Mouse (Mus musculus) Patski (cell line): ENCODE results near the gene Hes7. TPM values are rescaled to one million over a fixed set of nuclear protein-coding genes. Genes with fewer than 3 reads are reported as not detected.

ENCODE experiments used
- ATAC-seq: fragments of 100-300 bp; one replicate; pipeline ENCODE4 v1.8.0; 2021
- CTCF ChIA-PET: fragments of 350-600 bp; sonication (Branson Sonifier 250); formaldehyde crosslinking; loops from one replicate; lab custom pipeline; 2022; ENCODE audit warnings: inconsistent platforms; lab: Charles Lee
- POLR2A ChIA-PET: fragments of 350-600 bp; sonication (Branson Sonifier 250); formaldehyde crosslinking; loops from one replicate; lab custom pipeline; 2022; ENCODE audit warnings: antibody characterized with exemption, inconsistent platforms; lab: Charles Lee
- DNase-seq: peaks from one replicate; pipeline ENCODE4 v3.0.0-alpha.2; 2011; ENCODE audit warnings: low read depth, low spot score
- H3K27me3 ChIP-seq: fragments of 371-371 bp; one replicate; pipeline ENCODE4 v1.5.1; 2021
- CTCF ChIP-seq: fragments of 100-300 bp; IDR thresholded peaks from one replicate; pipeline ENCODE4 v1.5.1; 2021
- in situ Hi-C: fragments of 300-500 bp; cut with MboI; formaldehyde crosslinking; loops from 3 replicates; pipeline ENCODE4 v1.11.1; 2018; ENCODE audit warnings: low pct_unique_long_range_greater_than_20kb, mixed read lengths
- polyA plus RNA-seq: library from polyadenylated mRNA; unstranded; gene quantifications from one replicate; pipeline ENCODE4 v1.2.3, GENCODE M21; 2021

Gene Hes7
- polyA plus RNA-seq, 1 experiment from 2014 or later: 0.53 TPM

DNA sequence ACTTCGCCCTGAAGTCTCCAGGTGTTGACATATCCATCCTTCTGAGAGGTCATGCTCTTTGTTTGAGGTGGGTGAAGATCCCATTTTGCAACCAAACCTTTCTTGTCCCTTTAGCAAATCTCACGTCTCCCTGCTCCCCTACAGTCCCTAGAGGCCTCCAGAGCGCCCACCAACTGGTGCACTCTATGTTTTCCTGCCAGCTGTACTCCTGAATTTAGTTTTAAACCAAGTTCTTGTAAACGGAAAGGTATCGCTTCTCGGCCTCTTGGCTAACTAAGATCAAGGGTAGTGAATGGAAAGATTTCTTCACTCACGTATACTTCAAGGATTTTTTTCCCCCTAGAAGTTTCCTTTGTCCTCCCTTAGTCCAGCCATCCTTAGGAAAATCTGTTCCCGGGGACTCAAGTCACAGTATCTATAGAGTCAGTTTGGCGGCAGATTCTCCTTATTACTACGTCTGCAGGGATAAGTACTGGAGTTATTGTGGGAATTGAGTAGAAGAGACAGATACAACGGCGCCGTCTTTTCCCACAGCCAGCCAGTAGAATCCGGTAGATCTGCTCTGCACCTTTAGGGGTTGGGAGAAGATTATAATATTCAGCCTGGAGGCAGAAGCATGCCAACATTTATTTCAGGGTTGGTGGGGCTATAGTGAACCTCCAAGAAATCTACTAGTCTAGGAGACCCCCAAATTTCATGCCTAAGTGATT lies 603 bp upstream of the Hes7 start:
- ATAC-seq: no peak
- in situ Hi-C loops: loop anchor here (5.0 kb wide), 1 partner anchor 52 kb away; no protein-coding TSS in a partner anchor
- ChIA-PET POLR2A (interaction anchor here (0.9 kb wide), 1 partner anchor 18 kb away, joined by 3 read pairs; no protein-coding TSS in a partner anchor), CTCF (interaction anchor here (6.2 kb wide), 1 partner anchor 55 kb away, joined by 78 read pairs; no protein-coding TSS in a partner anchor)
- no peak for TF ChIP-seq CTCF
- H3K27me3 ChIP-seq: no peaks in the 10 kb centered on the region
- DNase-seq: no peak

- POLR2A ChIA-PET: interaction anchor here (0.6 to 3.5 kb wide), 7 partner anchors 18 to 81 kb away, joined by 3 to 20 read pairs (median 6); no protein-coding TSS in a partner anchor
- no peak for ATAC-seq
- no peak for DNase-seq
- no peaks in the 10 kb centered on the region for H3K27me3 ChIP-seq
- in situ Hi-C loops: loop anchor here (5.0 kb wide), 1 partner anchor 54 kb away; no protein-coding TSS in a partner anchor
- no peak for TF ChIP-seq CTCF
- CTCF ChIA-PET: interaction anchor here (1.1 to 6.2 kb wide), 5 partner anchors 29 to 78 kb away, joined by 3 to 78 read pairs (median 8); no protein-coding TSS in a partner anchor
Observed at GRCm38 (mm10) chr11:69121001-69121740, 967 bp downstream of the Hes7 start.

- DNase-seq (no peak), ATAC-seq (no peak)
- POLR2A ChIA-PET: interaction anchor here (0.6 to 3.5 kb wide), 10 partner anchors 11 to 81 kb away, joined by 3 to 20 read pairs (median 4); partner anchors contain the start of gene Per1
- CTCF ChIA-PET: interaction anchor here (0.7 to 6.2 kb wide), 11 partner anchors 21 to 81 kb away, joined by 3 to 78 read pairs (median 4); partner anchors contain the start of genes Per1 and Tmem107
- H3K27me3 ChIP-seq: no peaks in the 10 kb centered on the region
- no peak for TF ChIP-seq CTCF
- in situ Hi-C loops: loop anchor here (5.0 kb wide), 1 partner anchor 55 kb away; no protein-coding TSS in a partner anchor
Observed at GRCm38 (mm10) chr11:69121741-69122335, 1.6 kb downstream of the Hes7 start.

DNA sequence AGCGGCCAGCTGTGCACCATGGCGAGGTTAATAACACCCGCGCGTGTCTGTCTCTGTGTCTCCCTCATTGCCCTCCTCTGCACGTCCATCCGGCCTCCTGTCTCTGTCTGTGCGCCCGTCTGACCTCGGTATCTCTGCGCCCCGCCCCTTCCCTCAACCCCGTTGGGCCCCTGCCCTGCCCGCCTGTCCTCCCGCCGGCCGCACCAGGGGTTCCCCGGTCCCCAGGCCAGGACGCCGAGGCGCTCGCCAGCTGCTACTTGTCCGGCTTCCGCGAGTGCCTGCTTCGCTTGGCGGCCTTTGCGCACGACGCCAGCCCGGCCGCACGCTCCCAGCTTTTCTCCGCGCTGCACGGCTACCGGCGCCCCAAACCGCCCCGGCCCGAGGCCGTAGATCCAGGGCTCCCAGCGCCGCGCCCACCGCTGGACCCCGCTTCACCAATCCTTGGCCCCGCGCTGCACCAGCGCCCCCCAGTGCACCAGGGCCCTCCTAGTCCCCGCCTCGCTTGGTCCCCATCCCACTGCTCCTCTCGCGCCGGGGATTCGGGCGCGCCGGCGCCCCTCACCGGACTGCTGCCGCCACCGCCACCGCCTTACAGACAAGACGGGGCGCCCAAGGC lies 2.2 kb downstream of the Hes7 start, which contains the start of gene 9130213A22Rik:
Gene 9130213A22Rik, minus strand, starts transcription at position 254 of the 616 bp plus-strand sequence.
- POLR2A ChIA-PET: interaction anchor here (0.6 to 3.5 kb wide), 12 partner anchors 12 to 82 kb away, joined by 3 to 20 read pairs (median 5); partner anchors contain the start of gene Per1
- ATAC-seq: peak; percentile 49
- no peak for TF ChIP-seq CTCF
- CTCF ChIA-PET: interaction anchor here (0.7 to 6.2 kb wide), 15 partner anchors 9 to 82 kb away, joined by 3 to 78 read pairs (median 4); partner anchors contain the start of genes Per1 and Tmem107
- in situ Hi-C loops: loop anchor here (5.0 kb wide), 1 partner anchor 55 kb away; no protein-coding TSS in a partner anchor
- H3K27me3 ChIP-seq: no peaks in the 10 kb centered on the region
- DNase-seq: no peak

- in situ Hi-C loops: loop anchor here (5.0 kb wide), 1 partner anchor 56 kb away; no protein-coding TSS in a partner anchor
- CTCF ChIA-PET: interaction anchor here (0.7 to 6.2 kb wide), 13 partner anchors 7 to 82 kb away, joined by 3 to 78 read pairs (median 4); no protein-coding TSS in a partner anchor
- DNase-seq: no peak
- H3K27me3 ChIP-seq: no peaks in the 10 kb centered on the region
- POLR2A ChIA-PET: interaction anchor here (0.6 to 3.5 kb wide), 8 partner anchors 27 to 81 kb away, joined by 3 to 20 read pairs (median 6); no protein-coding TSS in a partner anchor
- no peak for ATAC-seq
- TF ChIP-seq CTCF: no peak
Observed at GRCm38 (mm10) chr11:69123056-69123692, 3.0 kb downstream of the Hes7 start.

GRCm38 (mm10) chr11:69123693-69124497 lies 3.7 kb downstream of the Hes7 start:
- no peaks in the 10 kb centered on the region for H3K27me3 ChIP-seq
- in situ Hi-C loops: loop anchor here (5.0 kb wide), 1 partner anchor 57 kb away; no protein-coding TSS in a partner anchor
- POLR2A ChIA-PET: interaction anchor here (0.6 to 3.5 kb wide), 6 partner anchors 27 to 82 kb away, joined by 3 to 20 read pairs (median 4); partner anchors contain the start of gene Borcs6
- CTCF ChIA-PET: interaction anchor here (0.6 to 6.2 kb wide), 12 partner anchors 8 to 63 kb away, joined by 3 to 78 read pairs (median 4); no protein-coding TSS in a partner anchor
- ATAC-seq (no peak), DNase-seq (no peak)
- TF ChIP-seq CTCF: no peak

DNA sequence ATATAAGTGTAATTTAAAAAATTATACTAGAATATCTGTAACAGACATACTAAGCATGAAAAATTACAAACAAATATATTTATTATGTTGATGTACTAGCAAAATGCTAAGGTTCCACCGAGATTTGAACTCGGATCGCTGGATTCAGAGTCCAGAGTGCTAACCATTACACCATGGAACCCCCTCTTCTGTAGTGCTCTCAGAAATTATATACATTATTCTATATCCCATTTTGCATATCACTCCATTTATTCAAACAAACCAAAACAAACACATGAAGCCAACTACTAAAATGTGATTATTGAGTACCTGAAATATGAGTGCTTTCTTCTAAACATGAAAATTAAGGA lies 4.3 kb downstream of the Hes7 start:
- in situ Hi-C loops: loop anchor here (5.0 kb wide), 1 partner anchor 57 kb away; no protein-coding TSS in a partner anchor
- POLR2A ChIA-PET: interaction anchor here (1.1 to 3.5 kb wide), 3 partner anchors 55 to 83 kb away, joined by 3 to 20 read pairs (median 5); no protein-coding TSS in a partner anchor
- no peak for TF ChIP-seq CTCF
- no peaks in the 10 kb centered on the region for H3K27me3 ChIP-seq
- no peak for DNase-seq
- CTCF ChIA-PET: interaction anchor here (0.7 to 6.2 kb wide), 3 partner anchors 48 to 119 kb away, joined by 3 to 78 read pairs (median 5); no protein-coding TSS in a partner anchor
- ATAC-seq: no peak
